ENCODE assay signal across 8 mouse cellular contexts in the genomic region with DNA sequence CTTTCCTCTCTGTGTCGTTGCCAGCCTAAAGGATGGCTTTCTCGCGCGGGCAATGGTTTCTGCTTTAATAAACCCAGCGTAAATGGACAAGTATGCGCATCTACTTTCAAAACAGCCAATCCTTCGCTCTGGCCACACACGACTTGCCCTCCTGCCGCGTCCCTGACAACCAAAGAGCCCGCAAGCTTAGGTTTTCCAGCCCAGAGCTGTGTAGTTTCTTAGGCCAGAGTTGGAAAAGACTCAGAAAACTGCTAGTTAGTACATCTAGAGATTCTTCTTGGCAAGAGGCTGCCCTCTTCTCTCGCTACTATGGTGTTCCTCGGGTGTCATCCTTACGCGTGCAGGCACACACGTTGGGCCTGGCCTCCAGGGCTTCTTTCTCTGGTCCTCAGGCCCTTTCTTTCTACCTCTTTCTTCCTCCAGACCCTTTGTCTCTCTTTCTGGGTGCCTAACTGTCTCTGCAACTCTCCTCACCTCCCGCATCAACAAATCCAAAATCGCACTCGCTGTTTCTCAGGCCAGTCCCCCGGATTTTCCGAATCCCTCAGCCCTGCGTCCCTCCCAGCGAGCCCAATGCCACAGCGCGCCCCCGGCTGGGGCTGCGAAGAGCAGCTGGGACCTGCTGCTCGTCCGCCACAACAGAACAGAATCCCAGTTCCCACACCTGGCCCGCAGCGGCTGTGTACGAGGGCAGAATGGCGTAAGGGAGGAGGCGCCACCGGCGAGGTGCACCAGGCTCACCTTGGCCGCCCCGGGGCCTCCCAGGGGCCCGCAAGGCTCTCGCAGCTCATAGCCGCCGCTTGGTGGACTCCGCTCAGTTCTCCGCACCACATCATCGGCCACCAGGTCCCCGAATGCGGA. TPM values are rescaled to one million over a fixed set of nuclear protein-coding genes. Genes with fewer than 3 reads are reported as not detected.
DNase-seq lines count a peak whose midpoint lies in the region; ATAC-seq and TF ChIP-seq lines count a peak whose summit lies in the region.

No protein-coding gene starts in this region.

- intact Hi-C loops in left cerebral cortex, postnatal 14 days (cut with DNase I) = no loop called here

- no peak overlapping the region for H3K9ac ChIP-seq in forebrain, embryonic 13.5 days
- H3K9ac ChIP-seq in limb, embryonic 14.5 days (ENCODE audit: low read depth, low read length, severe bottlenecking) = no peak overlapping the region

- 1% methylated on average over 47 of the region's 47 CpGs for WGBS in heart, embryonic 10.5 days
- WGBS in forebrain, embryonic 13.5 days = under 1% methylated on average over 47 of the region's 47 CpGs
- WGBS in limb, embryonic 14.5 days = under 1% methylated on average over 47 of the region's 47 CpGs

- H3K27me3 ChIP-seq in heart, embryonic 10.5 days (ENCODE audit: insufficient read depth, poor library complexity, severe bottlenecking) = peaks cover 100% of the 10 kb centered on the region
- peaks cover 98% of the 10 kb centered on the region for H3K27me3 ChIP-seq in E14TG2a.4 (ENCODE audit: insufficient read depth, low read length)
- H3K27me3 ChIP-seq in forebrain, embryonic 13.5 days = peaks cover 100% of the 10 kb centered on the region
- peaks cover 96% of the 10 kb centered on the region for H3K27me3 ChIP-seq in limb, embryonic 14.5 days (ENCODE audit: control insufficient read depth, insufficient read depth, low read length)

- H3K4me1 ChIP-seq in heart, embryonic 10.5 days = peaks cover 67% of the 10 kb centered on the region
- H3K4me1 ChIP-seq in E14TG2a.4 (replicated peaks; ENCODE audit: low read depth, low read length) = peaks cover 90% of the 10 kb centered on the region
- peaks cover 45% of the 10 kb centered on the region for H3K4me1 ChIP-seq in forebrain, embryonic 13.5 days
- H3K4me1 ChIP-seq in limb, embryonic 14.5 days (ENCODE audit: control insufficient read depth, insufficient read depth, low read length) = peaks cover 19% of the 10 kb centered on the region

- no peaks in the 10 kb centered on the region for H3K36me3 ChIP-seq in heart, embryonic 10.5 days
- H3K36me3 ChIP-seq in E14TG2a.4 (ENCODE audit: insufficient read depth, low read length) = no peaks in the 10 kb centered on the region
- no peaks in the 10 kb centered on the region for H3K36me3 ChIP-seq in forebrain, embryonic 13.5 days (ENCODE audit: poor library complexity, severe bottlenecking)
- no peaks in the 10 kb centered on the region for H3K36me3 ChIP-seq in limb, embryonic 14.5 days (ENCODE audit: control insufficient read depth, insufficient read depth, low read length)

- H3K4me3 ChIP-seq in heart, embryonic 10.5 days = peak overlapping the region; percentile 49
- H3K4me3 ChIP-seq in E14TG2a.4 (replicated peaks; ENCODE audit: low read length) = peak overlapping the region; percentile 69
- peak overlapping the region; percentile 21 for H3K4me3 ChIP-seq in forebrain, embryonic 13.5 days
- H3K4me3 ChIP-seq in limb, embryonic 14.5 days (replicated peaks; ENCODE audit: low read length) = peak overlapping the region; percentile 23; the same call in 1 of the 2 replicates

- no peak for TF ChIP-seq CTCF in E14TG2a.4 (conservative IDR thresholded peaks at IDR 0.05; ENCODE audit: low read length)

- no peak overlapping the region for H3K27ac ChIP-seq in heart, embryonic 10.5 days
- no peak overlapping the region for H3K27ac ChIP-seq in forebrain, embryonic 13.5 days
- H3K27ac ChIP-seq in limb, embryonic 14.5 days (replicated peaks; ENCODE audit: low read depth, low read length) = no peak overlapping the region

- no peak for DNase-seq in heart, embryonic 10.5 days (ENCODE audit: low spot score)
- DNase-seq in heart, postnatal 4 days = no peak
- no peak for DNase-seq in limb, embryonic 14.5 days (ENCODE audit: low spot score)
- no peak for DNase-seq in left cerebral cortex, postnatal 14 days (ENCODE audit: low spot score in 2 of 2)
- DNase-seq in left cerebral cortex, adult 8-10 months (ENCODE audit: low spot score in 2 of 2) = no peak
- DNase-seq in spleen, postnatal 36 days (ENCODE audit: low spot score in 2 of 2) = no peak

- peak overlapping the region; percentile 43 for H3K4me2 ChIP-seq in forebrain, embryonic 13.5 days
- H3K4me2 ChIP-seq in limb, embryonic 14.5 days (replicated peaks; ENCODE audit: low read depth, low read length, severe bottlenecking) = 0 out of 2 replicates have a peak overlapping the region, but pooled peaks have one; percentile 5

- ATAC-seq in forebrain, embryonic 13.5 days = no peak
- no peak for ATAC-seq in limb, embryonic 14.5 days (ENCODE audit: low FRiP score, low read depth)

- no peak for TF ChIP-seq POLR2A in limb, embryonic 14.5 days (IDR thresholded peaks at IDR 0.05; ENCODE audit: borderline replicate concordance, extremely low read depth, insufficient read depth, insufficient read length)

- no peaks in the 10 kb centered on the region for H3K9me3 ChIP-seq in heart, embryonic 10.5 days
- no peaks in the 10 kb centered on the region for H3K9me3 ChIP-seq in E14TG2a.4 (ENCODE audit: low read length)
- H3K9me3 ChIP-seq in forebrain, embryonic 13.5 days (replicated peaks) = no peaks in the 10 kb centered on the region
- H3K9me3 ChIP-seq in limb, embryonic 14.5 days (ENCODE audit: control insufficient read depth, low read length) = no peaks in the 10 kb centered on the region

RNA-seq across cellular contexts. Expression of a gene that starts 4.9 kb away (rescaled TPM):
- 0.06 TPM in 1 of 2 replicates, not detected in the other for polyA plus RNA-seq in heart, embryonic 10.5 days (2016; fragmentation: Nextera tagmentation; extraction: Ambion mirVana)
- total RNA-seq in heart, postnatal 4 days (2021) = under 1 TPM; 0.10 to 0.23 TPM
- 0.28 and 0.55 TPM in 2 replicates for polyA plus RNA-seq in forebrain, embryonic 13.5 days (2015; fragmentation: Nextera tagmentation; extraction: Ambion mirVana)
- polyA plus RNA-seq in limb, embryonic 14.5 days (2012; rRNA removed) = 0.11 and 0.24 TPM in 2 replicates
- polyA plus RNA-seq in limb, embryonic 14.5 days (2014; fragmentation: Nextera tagmentation; extraction: Ambion mirVana) = 0.08 TPM in 1 of 2 replicates, not detected in the other
- under 1 TPM; 0.15 TPM for total RNA-seq in left cerebral cortex, postnatal 14 days (2021)
- under 1 TPM; 0.34 to 0.44 (median 0.37) TPM for total RNA-seq in left cerebral cortex, adult 8-10 months (2022)
